In genomic region chr4:62652921-62653757, GRCm38 (mm10) we compare ENCODE assay signal across 19 mouse cellular contexts.
DNase-seq lines count a peak whose midpoint lies in the region; ATAC-seq and TF ChIP-seq lines count a peak whose summit lies in the region.
"Had no signal": no experiment of that assay in that cellular context is flagged by ENCODE, and none has a peak within 500 bp of the region (broad histone marks: within the 10 kb centered on the region; RNA-seq: fewer than 3 reads in every experiment).

No protein-coding gene starts in this region.

- no peaks in the 10 kb centered on the region for H3K27me3 ChIP-seq in liver, postnatal 0 days (ENCODE audit: insufficient read depth, low read length)
- H3K27me3 ChIP-seq: kidney, embryonic 15.5 days; liver, embryonic 12.5 days; lung, embryonic 15.5 days; midbrain, embryonic 12.5 days had no signal

- no peaks in the 10 kb centered on the region for H3K36me3 ChIP-seq in liver, postnatal 0 days (replicated peaks; ENCODE audit: insufficient read depth, low read length)
- H3K36me3 ChIP-seq: heart, embryonic 15.5 days; liver, embryonic 12.5 days; lung, embryonic 15.5 days had no signal

- no peak for TF ChIP-seq EP300 in liver, postnatal 0 days (IDR thresholded peaks at IDR 0.05; ENCODE audit: low read depth)

- TF ChIP-seq CTCF in layer of hippocampus, adult 2 months (conservative IDR thresholded peaks at IDR 0.05), result no peak
- TF ChIP-seq CTCF in liver, postnatal 0 days (IDR thresholded peaks at IDR 0.05; ENCODE audit: low read depth), result no peak

- H3K4me2 ChIP-seq in liver, postnatal 0 days (ENCODE audit: low read depth, low read length), result no peak overlapping the region
- H3K4me2 ChIP-seq: heart, embryonic 15.5 days; kidney, embryonic 15.5 days; liver, embryonic 12.5 days; lung, embryonic 15.5 days; midbrain, embryonic 12.5 days had no signal

- no peak for DNase-seq in cerebellum, postnatal 4 days (ENCODE audit: low spot score in 2 of 2)
- DNase-seq in layer of hippocampus, adult 2 months (ENCODE audit: low spot score in 2 of 2), result no peak
- no peak for DNase-seq in layer of hippocampus, postnatal 36 days
- DNase-seq in cerebellum, adult 11-12 months, result peak; percentile 74
- peak; percentile 68 to 74 for DNase-seq in cerebellum, postnatal 25 days
- DNase-seq in right cerebral cortex, postnatal 14 days, result no peak
- DNase-seq in liver, postnatal 0 days, result no peak
- DNase-seq: adrenal gland, adult 2 months; heart, adult 11 months; retina, postnatal 1 day; thymus, adult 18-20 months had no signal

- H3K27ac ChIP-seq in layer of hippocampus, adult 2 months, result peak overlapping the region; percentile 81
- no peak overlapping the region for H3K27ac ChIP-seq in liver, postnatal 0 days (ENCODE audit: low read depth)
- H3K27ac ChIP-seq: heart, embryonic 15.5 days; kidney, embryonic 15.5 days; liver, embryonic 12.5 days; lung, embryonic 15.5 days; midbrain, embryonic 12.5 days had no signal

- no peak overlapping the region for H3K9ac ChIP-seq in liver, postnatal 0 days (replicated peaks)
- H3K9ac ChIP-seq: heart, embryonic 15.5 days; kidney, embryonic 15.5 days; liver, embryonic 12.5 days; lung, embryonic 15.5 days; midbrain, embryonic 12.5 days had no signal

- 74% methylated on average over 12 of the region's 12 CpGs for WGBS in liver, postnatal 0 days (ENCODE audit: insufficient replicate concordance)

- H3K9me3 ChIP-seq in liver, postnatal 0 days (ENCODE audit: low read length), result no peaks in the 10 kb centered on the region
- H3K9me3 ChIP-seq: heart, embryonic 15.5 days; kidney, embryonic 15.5 days; liver, embryonic 12.5 days; lung, embryonic 15.5 days; midbrain, embryonic 12.5 days had no signal

- peak overlapping the region; percentile 28 for H3K4me3 ChIP-seq in layer of hippocampus, adult 2 months
- H3K4me3 ChIP-seq in liver, postnatal 0 days (ENCODE audit: low read depth, low read length), result no peak overlapping the region
- H3K4me3 ChIP-seq: heart, embryonic 15.5 days; kidney, embryonic 15.5 days; liver, embryonic 12.5 days; lung, embryonic 15.5 days; midbrain, embryonic 12.5 days had no signal

- 0 out of 2 replicates have a peak, but pooled peaks have one; percentile 18 for ATAC-seq in cerebellum, adult (ENCODE audit: insufficient number of reproducible peaks, low FRiP score, low TSS enrichment)
- no peak for ATAC-seq in liver, postnatal 0 days
- ATAC-seq: forebrain, embryonic 14.5 days; intestine, embryonic 16.5 days; liver, embryonic 12.5 days had no signal

- no peaks in the 10 kb centered on the region for H3K4me1 ChIP-seq in liver, postnatal 0 days (ENCODE audit: insufficient read depth)
- H3K4me1 ChIP-seq: heart, embryonic 15.5 days; liver, embryonic 12.5 days; midbrain, embryonic 12.5 days had no signal

Comparison
In these comparisons a context has a peak if more than half of its experiments do, and no peak if none do; other contexts are left out.
1. DNase-seq: peak in cerebellum, adult 11-12 months (single experiment) and cerebellum, postnatal 25 days (2 of 2); none in cerebellum, postnatal 4 days (0 of 2), layer of hippocampus, adult 2 months (0 of 2), layer of hippocampus, postnatal 36 days (0 of 2), right cerebral cortex, postnatal 14 days (single experiment) and liver, postnatal 0 days (single experiment).